Mouse (Mus musculus): ENCODE measurements around the gene Ptrh2. TPM values are rescaled to one million over a fixed set of nuclear protein-coding genes. Genes with fewer than 3 reads are reported as not detected.

The Ptrh2 gene
- polyA plus RNA-seq, 1 experiment: 6.0 TPM

DNA sequence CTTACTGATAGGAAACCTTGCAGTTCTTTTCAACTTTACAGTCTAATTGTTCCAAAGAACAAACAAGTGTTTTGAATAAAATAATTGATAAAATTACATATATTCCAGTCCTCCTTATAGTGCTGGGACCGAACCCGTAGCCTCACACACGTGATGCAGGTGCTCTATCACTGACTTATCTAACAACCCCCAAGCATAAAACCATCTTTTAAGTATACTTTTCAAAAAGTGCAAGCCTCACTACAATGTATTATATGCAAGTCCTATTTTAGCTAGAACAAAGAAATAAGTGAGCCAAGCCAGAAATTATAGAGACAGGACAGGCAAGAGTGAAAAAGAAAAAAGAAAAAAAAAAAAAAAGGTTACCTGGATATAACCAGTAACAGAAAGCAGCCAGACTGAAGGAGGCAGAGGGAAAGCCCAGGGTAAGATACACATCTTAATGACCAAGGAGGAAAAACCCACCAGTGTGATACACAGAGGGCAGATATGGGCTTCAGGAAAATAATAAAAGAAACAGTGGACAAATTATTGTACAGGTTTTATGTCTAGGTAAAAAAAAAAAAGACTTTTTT lies 36.8 kb upstream of the Ptrh2 start:
- TF ChIP-seq POLR2A (IDR thresholded peaks at IDR 0.05; ENCODE audit: low read depth, low read length): no peak
- TF ChIP-seq CTCF (conservative IDR thresholded peaks at IDR 0.05; ENCODE audit: insufficient read depth, insufficient read length, low read depth, low read length): no peak
- Histone ChIP-seq H3K36me3 (ENCODE audit: control insufficient read depth, insufficient read depth, low read length) (0 out of 2 replicates have a peak, but pooled peaks cover 1% of the 10 kb centered on the region), H3K27me3 (replicated peaks; ENCODE audit: control insufficient read depth, insufficient read depth, low read length) (no peaks in the 10 kb centered on the region), H3K4me3 (ENCODE audit: insufficient read depth, low read depth, low read length) (no peak overlapping the region), H3K27ac (ENCODE audit: insufficient read depth, low read depth, low read length) (no peak overlapping the region), H3K4me1 (ENCODE audit: control insufficient read depth, insufficient read depth, low read length) (no peaks in the 10 kb centered on the region)
- no peak for DNase-seq
- 85% methylated on average over 3 of the region's 3 CpGs for WGBS

DNA sequence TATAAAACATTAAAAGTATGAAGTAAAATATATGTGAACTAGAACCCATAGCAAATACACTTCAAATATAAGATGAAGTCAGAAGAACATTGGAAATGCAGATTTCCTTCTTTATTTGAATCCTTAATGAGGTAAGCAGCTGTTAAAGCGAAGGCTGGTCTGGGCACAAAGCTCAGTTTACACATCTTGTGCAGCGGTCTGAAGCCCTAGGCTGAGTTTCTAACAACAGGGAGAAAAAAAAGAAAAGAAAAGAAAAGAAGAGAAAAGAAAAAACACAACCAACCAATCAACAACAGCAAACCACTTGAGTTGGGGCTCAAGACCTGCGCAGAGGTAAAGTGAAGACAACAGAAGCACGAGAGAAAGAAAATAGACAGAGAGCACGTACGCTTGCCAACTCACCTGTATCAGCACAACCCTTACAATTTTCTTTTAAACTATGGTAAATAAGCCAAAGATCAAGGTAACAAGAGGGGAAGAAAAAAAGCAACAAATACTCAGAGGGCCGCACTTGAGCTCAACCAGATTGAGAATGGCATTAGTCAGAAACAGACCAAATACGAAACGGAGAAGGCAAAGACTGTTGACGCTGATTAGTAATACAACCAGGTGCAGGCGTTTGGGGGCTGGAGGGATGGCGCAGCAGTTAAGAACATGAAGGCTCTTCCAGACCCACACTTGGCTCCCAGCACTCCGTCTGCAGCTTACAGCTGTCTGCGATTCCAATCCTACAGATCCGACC lies 35.9 kb upstream of the Ptrh2 start:
- TF ChIP-seq CTCF (conservative IDR thresholded peaks at IDR 0.05; ENCODE audit: insufficient read depth, insufficient read length, low read depth, low read length) (no peak), POLR2A (IDR thresholded peaks at IDR 0.05; ENCODE audit: low read depth, low read length) (no peak)
- 90% methylated on average over 15 of the region's 15 CpGs for WGBS
- DNase-seq: no peak
- no peak overlapping the region for H3K4me3 ChIP-seq (ENCODE audit: insufficient read depth, low read depth, low read length)
- H3K27me3 ChIP-seq (replicated peaks; ENCODE audit: control insufficient read depth, insufficient read depth, low read length): no peaks in the 10 kb centered on the region
- no peaks in the 10 kb centered on the region for H3K4me1 ChIP-seq (ENCODE audit: control insufficient read depth, insufficient read depth, low read length)
- no peak overlapping the region for H3K27ac ChIP-seq (ENCODE audit: insufficient read depth, low read depth, low read length)
- 0 out of 2 replicates have a peak, but pooled peaks cover 1% of the 10 kb centered on the region for H3K36me3 ChIP-seq (ENCODE audit: control insufficient read depth, insufficient read depth, low read length)

DNA sequence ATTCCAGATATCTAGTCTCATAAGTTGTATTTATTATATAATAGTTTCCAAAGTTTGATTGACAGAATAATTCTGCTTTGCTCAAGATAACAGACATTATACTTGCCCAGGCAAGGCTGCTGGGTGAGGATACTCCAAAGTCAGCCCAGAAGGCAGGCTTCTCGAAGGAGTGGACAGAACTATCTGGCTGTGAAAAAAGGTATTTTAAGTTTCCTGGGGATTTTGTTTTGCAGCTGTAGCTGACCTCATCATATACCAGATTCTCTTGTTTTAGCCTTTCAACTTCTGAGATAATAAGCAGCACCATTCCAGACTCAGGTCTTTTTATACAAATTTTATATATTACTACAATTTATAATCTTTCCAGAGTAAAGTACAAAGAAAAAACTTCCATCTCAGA lies 34.2 kb upstream of the Ptrh2 start:
- no peaks in the 10 kb centered on the region for H3K27me3 ChIP-seq (replicated peaks; ENCODE audit: control insufficient read depth, insufficient read depth, low read length)
- H3K4me3 ChIP-seq (ENCODE audit: insufficient read depth, low read depth, low read length): no peak overlapping the region
- no peak overlapping the region for H3K27ac ChIP-seq (ENCODE audit: insufficient read depth, low read depth, low read length)
- H3K36me3 ChIP-seq (ENCODE audit: control insufficient read depth, insufficient read depth, low read length): no peaks in the 10 kb centered on the region
- TF ChIP-seq CTCF (conservative IDR thresholded peaks at IDR 0.05; ENCODE audit: insufficient read depth, insufficient read length, low read depth, low read length): no peak
- WGBS: 92% methylated on average over 1 of the region's 1 CpGs
- DNase-seq: no peak
- no peaks in the 10 kb centered on the region; the same call in 1 of the 2 replicates for H3K4me1 ChIP-seq (ENCODE audit: control insufficient read depth, insufficient read depth, low read length)

DNA sequence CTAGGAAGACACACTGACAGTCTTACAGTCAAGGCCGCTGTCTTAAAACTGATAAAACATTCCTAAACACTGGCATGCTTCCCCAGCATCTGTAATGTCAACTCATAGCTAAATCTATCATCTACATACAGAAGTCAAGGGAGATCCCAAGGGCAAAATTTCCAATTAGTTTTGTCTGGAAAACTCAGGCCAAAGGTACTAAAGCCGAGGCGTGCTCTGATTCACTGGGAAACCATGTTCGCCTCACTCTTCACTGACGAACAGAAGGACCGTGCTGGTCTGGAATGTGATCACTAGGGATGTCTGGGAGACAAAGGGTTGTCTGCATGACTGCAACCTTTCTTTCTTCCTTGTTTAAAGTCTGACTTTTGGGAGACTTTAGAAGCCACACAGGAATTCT lies 33.1 kb upstream of the Ptrh2 start:
- TF ChIP-seq POLR2A (IDR thresholded peaks at IDR 0.05; ENCODE audit: low read depth, low read length) (no peak), CTCF (conservative IDR thresholded peaks at IDR 0.05; ENCODE audit: insufficient read depth, insufficient read length, low read depth, low read length) (no peak)
- H3K4me1 ChIP-seq (ENCODE audit: control insufficient read depth, insufficient read depth, low read length): no peaks in the 10 kb centered on the region; the same call in 1 of the 2 replicates
- no peak overlapping the region for H3K27ac ChIP-seq (ENCODE audit: insufficient read depth, low read depth, low read length)
- WGBS: 81% methylated on average over 6 of the region's 6 CpGs
- no peak overlapping the region for H3K4me3 ChIP-seq (ENCODE audit: insufficient read depth, low read depth, low read length)
- H3K36me3 ChIP-seq (ENCODE audit: control insufficient read depth, insufficient read depth, low read length): no peaks in the 10 kb centered on the region
- H3K27me3 ChIP-seq (replicated peaks; ENCODE audit: control insufficient read depth, insufficient read depth, low read length): no peaks in the 10 kb centered on the region
- no peak for DNase-seq

DNA sequence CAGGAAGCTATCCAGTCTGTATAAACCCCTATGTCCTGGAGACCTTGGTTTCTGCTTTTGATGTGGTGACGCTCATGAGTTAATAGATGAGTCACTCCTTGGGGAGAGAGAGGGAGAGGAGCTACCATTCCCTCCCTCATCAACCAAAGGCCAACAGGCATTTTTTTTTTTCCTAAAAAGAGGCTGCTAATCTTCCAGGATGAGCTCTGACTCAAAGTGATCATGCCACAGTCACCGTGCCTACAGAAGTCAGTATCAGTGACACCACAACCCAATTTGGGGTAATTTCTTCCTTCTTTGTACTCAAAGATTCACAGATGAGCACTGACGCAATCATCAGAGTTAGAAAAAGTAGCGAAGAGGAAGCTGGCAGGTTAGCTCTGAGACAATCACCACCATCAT lies 31.2 kb upstream of the Ptrh2 start:
- Histone ChIP-seq H3K27ac (ENCODE audit: insufficient read depth, low read depth, low read length) (no peak overlapping the region), H3K27me3 (replicated peaks; ENCODE audit: control insufficient read depth, insufficient read depth, low read length) (no peaks in the 10 kb centered on the region), H3K4me1 (ENCODE audit: control insufficient read depth, insufficient read depth, low read length) (no peaks in the 10 kb centered on the region; the same call in 1 of the 2 replicates), H3K36me3 (ENCODE audit: control insufficient read depth, insufficient read depth, low read length) (peaks cover 2% of the 10 kb centered on the region), H3K4me3 (ENCODE audit: insufficient read depth, low read depth, low read length) (no peak overlapping the region)
- WGBS: 87% methylated on average over 4 of the region's 4 CpGs
- DNase-seq: no peak
- TF ChIP-seq CTCF (conservative IDR thresholded peaks at IDR 0.05; ENCODE audit: insufficient read depth, insufficient read length, low read depth, low read length): no peak
- no peak for TF ChIP-seq POLR2A (IDR thresholded peaks at IDR 0.05; ENCODE audit: low read depth, low read length)

DNA sequence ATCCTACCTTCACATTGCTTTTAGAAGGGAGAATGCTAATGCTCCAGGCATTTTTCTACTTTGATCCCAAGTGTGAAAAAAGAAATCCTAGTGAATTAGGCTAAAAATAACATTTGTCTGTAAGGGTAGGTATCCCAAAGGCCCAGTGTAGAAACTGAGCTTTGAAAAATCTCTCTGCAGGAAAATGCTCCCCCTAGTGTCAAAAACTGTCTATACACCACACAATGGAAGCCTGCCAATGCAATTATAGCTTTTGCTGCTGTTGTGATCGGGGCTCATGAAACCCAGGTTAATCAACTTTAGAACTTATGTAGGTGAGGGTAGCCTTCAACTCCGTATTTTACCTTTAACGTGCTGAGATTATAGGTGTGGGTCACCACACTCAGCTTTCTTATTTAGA lies 30.3 kb upstream of the Ptrh2 start:
- Histone ChIP-seq H3K4me3 (ENCODE audit: insufficient read depth, low read depth, low read length) (no peak overlapping the region), H3K27me3 (replicated peaks; ENCODE audit: control insufficient read depth, insufficient read depth, low read length) (no peaks in the 10 kb centered on the region), H3K4me1 (ENCODE audit: control insufficient read depth, insufficient read depth, low read length) (no peaks in the 10 kb centered on the region; the same call in 1 of the 2 replicates), H3K36me3 (ENCODE audit: control insufficient read depth, insufficient read depth, low read length) (peaks cover 2% of the 10 kb centered on the region), H3K27ac (ENCODE audit: insufficient read depth, low read depth, low read length) (no peak overlapping the region; the same call in 1 of the 2 replicates)
- 13% methylated on average over 3 of the region's 3 CpGs for WGBS
- TF ChIP-seq CTCF (conservative IDR thresholded peaks at IDR 0.05; ENCODE audit: insufficient read depth, insufficient read length, low read depth, low read length) (peak; percentile 30), POLR2A (IDR thresholded peaks at IDR 0.05; ENCODE audit: low read depth, low read length) (no peak)
- peak; percentile 71 for DNase-seq

DNA sequence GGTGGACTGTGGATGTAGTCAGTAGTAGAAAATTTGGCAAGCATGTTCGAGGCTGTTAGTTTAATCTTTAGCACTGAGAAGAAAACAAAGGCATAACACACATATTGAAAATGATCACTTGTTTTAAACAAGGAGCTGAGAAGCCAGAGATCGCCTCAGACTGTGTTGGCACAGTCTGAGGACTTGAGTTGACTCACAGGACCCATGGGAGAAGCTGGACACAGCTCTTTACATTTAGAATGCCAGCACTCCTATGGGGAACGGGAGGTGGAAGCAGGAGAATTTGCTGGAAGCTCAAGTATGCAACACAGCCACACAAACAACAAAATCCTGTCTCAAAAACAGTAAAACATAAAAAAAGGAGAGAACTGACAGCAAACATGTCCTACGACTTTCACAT lies 29.7 kb upstream of the Ptrh2 start:
- H3K27ac ChIP-seq (ENCODE audit: insufficient read depth, low read depth, low read length): no peak overlapping the region
- no peaks in the 10 kb centered on the region for H3K27me3 ChIP-seq (replicated peaks; ENCODE audit: control insufficient read depth, insufficient read depth, low read length)
- DNase-seq: no peak
- H3K4me1 ChIP-seq (ENCODE audit: control insufficient read depth, insufficient read depth, low read length): no peaks in the 10 kb centered on the region; the same call in 1 of the 2 replicates
- whole genome bisulfite sequencing: 83% methylated on average over 4 of the region's 4 CpGs
- TF ChIP-seq CTCF (conservative IDR thresholded peaks at IDR 0.05; ENCODE audit: insufficient read depth, insufficient read length, low read depth, low read length): no peak
- TF ChIP-seq POLR2A (IDR thresholded peaks at IDR 0.05; ENCODE audit: low read depth, low read length): no peak
- H3K4me3 ChIP-seq (ENCODE audit: insufficient read depth, low read depth, low read length): no peak overlapping the region
- peaks cover 2% of the 10 kb centered on the region for H3K36me3 ChIP-seq (ENCODE audit: control insufficient read depth, insufficient read depth, low read length)

Measured in kidney, adult 2 months (tissue).